Mouse (Mus musculus) stomach, embryonic 14.5 days (tissue): ENCODE data around the gene Mrgprh. TPM values are rescaled to one million over a fixed set of nuclear protein-coding genes. Genes with fewer than 3 reads are reported as not detected.

Experiments
- ATAC-seq: fragments of 200-750 bp; cut with Nextera tagmentation; 2 replicates; pipeline ENCODE4 v1.8.0; 2017; ENCODE audit warnings: low read depth, moderate TSS enrichment; ENCODE audit not compliant: insufficient number of reproducible peaks, insufficient read depth, low FRiP score
- H3K27ac ChIP-seq: fragments of 300-500 bp; sonication (generic); 2 replicates; pipeline ENCODE4 v1.5.1; 2014; ENCODE audit warnings: mild to moderate bottlenecking, low read length, moderate library complexity, mixed read lengths
- H3K27me3 ChIP-seq: fragments of 300-500 bp; sonication (generic); 2 replicates; pipeline ENCODE4 v1.6.1; 2014; ENCODE audit warnings: low read length, control low read depth, mixed read lengths; ENCODE audit not compliant: control insufficient read depth, insufficient read depth
- H3K36me3 ChIP-seq: fragments of 300-500 bp; sonication (generic); 2 replicates; pipeline ENCODE4 v1.6.1; 2014; ENCODE audit warnings: mild to moderate bottlenecking, control low read depth, low read length, moderate library complexity, mixed read lengths; ENCODE audit not compliant: control insufficient read depth, insufficient read depth
- H3K4me1 ChIP-seq: fragments of 300-500 bp; sonication (generic); 2 replicates; pipeline ENCODE4 v1.6.1; 2014; ENCODE audit warnings: low read length, control low read depth, mixed read lengths; ENCODE audit not compliant: control insufficient read depth, insufficient read depth
- H3K4me2 ChIP-seq: fragments of 300-500 bp; sonication (generic); replicated peaks from 2 replicates; pipeline ENCODE4 v1.6.1; 2014; ENCODE audit warnings: low read depth, low read length, control low read depth
- H3K4me3 ChIP-seq: fragments of 300-500 bp; sonication (generic); 2 replicates; pipeline ENCODE4 v1.5.1; 2014; ENCODE audit warnings: low read depth, low read length, control low read depth
- H3K9ac ChIP-seq: fragments of 300-500 bp; sonication (generic); replicated peaks from 2 replicates; pipeline ENCODE4 v1.6.1; 2014; ENCODE audit warnings: low read depth, mild to moderate bottlenecking, control low read depth, low read length, moderate library complexity, mixed read lengths
- H3K9me3 ChIP-seq: fragments of 300-500 bp; sonication (generic); 2 replicates; pipeline ENCODE4 v1.6.1; 2016; ENCODE audit warnings: low read depth, low read length, control low read depth; ENCODE audit not compliant: control insufficient read depth
- WGBS: fragments of 180-500 bp; shearing (Covaris S2); extraction: QIAGEN DNeasy Blood & Tissue Kit; methylation state at CpG from one replicate; pipeline ENCODE4 v1.1.7; 2014; 5-methylcytosine and 5-hydroxymethylcytosine counted together
- microRNA-seq: library from miRNA; unstranded; fragments of <30 nt; microRNA quantifications from one replicate; pipeline ENCODE4, GENCODE M21; 2016
- polyA plus RNA-seq: library from polyadenylated mRNA; unstranded; fragments of >200 nt; fragmentation: Nextera tagmentation; extraction: Ambion mirVana; gene quantifications from 2 replicates; pipeline ENCODE4 v1.2.1, GENCODE M21; 2014

Gene Mrgprh
- polyA plus RNA-seq, 1 experiment from 2014 or later = not detected

DNA sequence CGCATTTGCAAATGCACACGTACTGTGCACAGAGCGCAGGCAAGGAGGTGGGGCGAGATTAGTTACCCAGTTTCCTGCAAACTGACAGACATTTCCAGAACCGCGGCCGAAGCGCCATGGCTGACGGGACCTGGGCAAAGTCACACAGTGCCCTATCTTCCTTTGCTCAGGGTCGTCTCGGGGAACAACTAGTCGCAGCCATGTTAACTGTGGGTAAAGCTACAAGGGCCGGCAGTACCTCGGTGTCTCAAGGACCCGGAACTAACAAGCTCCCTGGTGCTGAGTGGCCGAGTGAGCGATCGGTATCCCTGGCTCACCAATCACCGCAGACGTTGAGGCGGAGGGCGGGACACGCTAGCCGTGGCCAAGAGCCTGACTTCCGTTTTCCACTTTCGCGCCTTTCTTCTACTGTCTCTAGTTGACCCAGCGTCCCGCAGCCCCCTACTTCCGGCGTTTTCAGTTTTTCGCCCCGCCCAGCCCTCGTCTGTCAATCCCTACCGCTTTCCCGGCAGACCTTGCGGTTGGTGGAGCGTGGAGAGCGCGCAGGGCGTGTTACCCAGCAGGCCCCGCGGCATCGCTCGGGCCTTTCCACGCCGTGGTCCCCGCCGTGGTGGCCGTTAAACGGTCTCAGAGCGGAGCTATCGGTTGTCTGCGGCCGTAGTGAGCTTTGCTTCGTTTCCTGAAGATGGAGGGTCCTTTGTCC is 40.2 kb downstream of the Mrgprh start, which contains the start of gene Mrpl18:
Gene Mrpl18 (minus strand): TSS at position 465 of the 703 bp plus-strand sequence.
- under 1% methylated on average over 56 of the region's 56 CpGs for whole genome bisulfite sequencing
- peak within 1 kb of the TSS; percentile 82 for H3K4me2 ChIP-seq
- H3K36me3 ChIP-seq = peaks cover 53% of the 10 kb centered on the region
- peaks cover 6% of the 10 kb centered on the region; the same call in 1 of the 2 replicates for H3K4me1 ChIP-seq
- no peaks in the 10 kb centered on the region for H3K27me3 ChIP-seq
- no peaks in the 10 kb centered on the region for H3K9me3 ChIP-seq
- H3K4me3 ChIP-seq = peak within 1 kb of the TSS; percentile 97
- peak within 1 kb of the TSS; percentile 92 for H3K27ac ChIP-seq
- ATAC-seq = peak; percentile 100
- peak within 1 kb of the TSS; percentile 99 for H3K9ac ChIP-seq

DNA sequence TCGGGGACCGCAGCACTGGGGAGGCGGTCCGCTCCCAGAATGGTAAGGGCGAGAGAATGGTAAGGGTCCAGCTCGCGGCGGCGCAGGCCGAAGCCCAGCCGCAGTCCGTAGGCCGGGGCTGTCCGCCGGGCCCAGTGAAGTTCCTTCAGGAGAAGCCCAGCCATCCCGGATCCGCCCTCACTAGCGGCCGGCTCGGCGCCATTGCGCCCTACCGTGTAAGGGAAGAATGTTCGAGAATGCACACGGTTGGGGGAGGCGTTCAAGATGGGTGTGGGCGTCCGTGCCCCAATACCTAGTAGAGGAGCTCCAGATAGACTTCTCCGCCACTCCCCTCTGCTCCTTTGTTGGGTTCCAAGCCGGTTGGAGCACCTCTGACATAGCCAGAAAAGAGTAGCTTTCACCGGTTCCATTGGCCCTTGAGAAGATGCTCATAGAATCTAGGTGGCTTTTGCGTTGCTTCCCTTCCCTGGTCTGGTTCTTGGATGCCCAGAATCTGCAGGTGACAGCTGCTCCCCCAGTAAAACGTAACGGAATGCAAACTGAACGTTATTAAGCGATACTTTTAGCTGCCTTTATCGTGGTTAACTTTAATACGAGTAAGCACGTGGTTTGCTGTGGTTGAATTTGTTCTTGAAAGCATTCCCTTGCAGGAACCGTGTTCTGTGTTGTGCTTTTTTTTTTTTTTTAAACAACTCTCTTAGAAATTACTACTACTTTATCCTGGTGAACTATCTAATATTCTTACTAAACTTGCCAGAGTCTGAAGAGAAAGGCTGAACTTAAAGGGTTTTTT is 41.0 kb downstream of the Mrgprh start:
- H3K9me3 ChIP-seq = no peaks in the 10 kb centered on the region
- peak; percentile 57; the same call in 1 of the 2 replicates for ATAC-seq
- H3K36me3 ChIP-seq = peaks cover 54% of the 10 kb centered on the region
- peak overlapping the region; percentile 97 for H3K4me3 ChIP-seq
- H3K9ac ChIP-seq = peak overlapping the region; percentile 99
- H3K27ac ChIP-seq = peak overlapping the region; percentile 92
- WGBS = 1% methylated on average over 40 of the region's 40 CpGs
- no peaks in the 10 kb centered on the region for H3K27me3 ChIP-seq
- peaks cover 6% of the 10 kb centered on the region; the same call in 1 of the 2 replicates for H3K4me1 ChIP-seq
- peak overlapping the region; percentile 69 for H3K4me2 ChIP-seq

DNA sequence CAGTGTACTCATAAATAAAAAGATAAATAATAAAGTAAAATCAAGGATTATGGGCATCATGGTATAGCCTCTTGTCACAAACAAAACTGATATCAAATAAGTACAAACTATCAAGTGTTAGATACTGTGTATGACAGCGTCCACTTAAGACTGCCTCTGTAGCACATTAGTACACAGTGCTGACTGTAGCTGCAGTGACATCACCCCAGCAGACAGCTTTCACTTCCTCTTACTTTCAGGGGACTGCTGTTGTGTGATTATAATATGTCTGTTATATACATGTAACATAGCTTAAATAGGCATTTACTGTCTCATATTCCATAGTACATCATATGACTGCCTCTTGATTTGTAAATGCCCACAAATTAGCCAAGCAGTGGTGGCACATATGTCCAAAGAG is 45.2 kb downstream of the Mrgprh start:
- 94% methylated on average over 1 of the region's 1 CpGs for WGBS
- Histone ChIP-seq H3K9ac (no peak overlapping the region), H3K4me1 (peaks cover 6% of the 10 kb centered on the region; the same call in 1 of the 2 replicates), H3K4me2 (no peak overlapping the region), H3K36me3 (peaks cover 71% of the 10 kb centered on the region), H3K9me3 (no peaks in the 10 kb centered on the region), H3K4me3 (no peak overlapping the region), H3K27me3 (no peaks in the 10 kb centered on the region), H3K27ac (no peak overlapping the region)
- no peak for ATAC-seq

DNA sequence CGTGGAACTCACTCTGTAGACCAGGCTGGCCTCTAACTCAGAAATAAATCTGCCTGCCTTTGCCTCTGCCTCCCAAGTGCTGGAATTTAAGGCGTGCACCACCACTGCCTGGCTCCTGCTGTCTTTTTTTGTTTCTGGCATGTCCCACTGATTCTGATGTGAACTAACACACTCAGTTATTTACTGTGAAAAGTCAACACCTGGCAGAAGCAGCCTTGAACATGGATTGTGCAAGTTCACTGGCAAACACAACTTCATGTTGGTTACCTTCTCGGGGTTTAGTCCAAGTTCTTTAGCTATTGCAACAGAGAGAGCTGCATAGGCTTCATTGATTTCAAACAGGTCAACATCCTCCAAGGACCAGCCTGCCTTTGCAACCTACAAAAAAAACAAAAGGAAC is 49.2 kb downstream of the Mrgprh start:
- no peaks in the 10 kb centered on the region for H3K9me3 ChIP-seq
- ATAC-seq = no peak
- H3K27me3 ChIP-seq = no peaks in the 10 kb centered on the region
- peaks cover 56% of the 10 kb centered on the region for H3K36me3 ChIP-seq
- 90% methylated on average over 3 of the region's 3 CpGs for WGBS
- H3K4me3 ChIP-seq = no peak overlapping the region
- H3K4me2 ChIP-seq = no peak overlapping the region
- H3K9ac ChIP-seq = no peak overlapping the region
- no peak overlapping the region for H3K27ac ChIP-seq
- no peaks in the 10 kb centered on the region for H3K4me1 ChIP-seq

DNA sequence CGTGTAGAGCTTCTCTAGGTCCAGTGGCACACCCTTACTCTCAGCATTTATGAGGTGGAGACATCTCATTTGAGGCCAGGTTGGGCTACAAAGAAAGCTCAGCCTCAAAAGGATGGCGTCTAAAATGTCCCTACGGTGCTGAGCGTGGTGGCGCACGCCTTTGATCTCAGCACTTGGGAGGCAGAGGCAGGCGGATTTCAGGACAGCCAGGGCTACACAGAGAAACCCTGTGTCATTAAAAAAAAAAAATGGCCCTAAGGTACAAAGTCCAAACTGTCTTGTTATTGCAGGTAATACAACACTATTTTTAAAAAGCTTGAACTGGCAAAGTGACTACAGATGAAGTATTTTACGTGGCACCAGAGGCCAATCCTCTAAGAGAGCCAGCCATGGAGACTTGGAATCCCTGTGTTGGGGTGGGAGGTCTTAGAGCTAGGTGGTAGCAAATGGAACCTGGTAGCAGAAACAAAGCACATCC is 49.9 kb downstream of the Mrgprh start:
- ATAC-seq = no peak
- H3K36me3 ChIP-seq = peaks cover 48% of the 10 kb centered on the region
- WGBS = 89% methylated on average over 8 of the region's 8 CpGs

More for the DNA sequence above, 49.9 kb downstream of the Mrgprh start:
- H3K27me3 ChIP-seq = no peaks in the 10 kb centered on the region
- H3K9ac ChIP-seq = no peak overlapping the region
- H3K27ac ChIP-seq = no peak overlapping the region
- H3K9me3 ChIP-seq = no peaks in the 10 kb centered on the region
- H3K4me1 ChIP-seq = no peaks in the 10 kb centered on the region
- no peak overlapping the region for H3K4me2 ChIP-seq
- H3K4me3 ChIP-seq = no peak overlapping the region

Small RNA genes lying within 50 kb of the gene (microRNA-seq; reads per million reads assigned to microRNA genes)
- not detected for gene Gm24085

Other genes starting within 250 kb of the Mrgprh start
- gene Slc22a1, start 200.2 kb upstream of the Mrgprh start, polyA plus RNA-seq = 0.90 TPM in 1 of 2 replicates, not detected in the other
- gene Igf2r, start 106.4 kb upstream of the Mrgprh start, polyA plus RNA-seq = 46.0 and 51.7 TPM in 2 replicates
- 1.7 and 2.0 TPM in 2 replicates for gene Mas1, start 7.9 kb upstream of the Mrgprh start, polyA plus RNA-seq
- gene Pnldc1, start 34.2 kb downstream of the Mrgprh start, polyA plus RNA-seq = 1.5 and 2.9 TPM in 2 replicates
- gene Tcp1, start 39.7 kb downstream of the Mrgprh start, polyA plus RNA-seq = 444 and 478 TPM in 2 replicates
- gene Mrpl18, start 40.3 kb downstream of the Mrgprh start, polyA plus RNA-seq = 140 and 152 TPM in 2 replicates
- gene Acat3, start 64.6 kb downstream of the Mrgprh start, polyA plus RNA-seq = 1.4 and 2.4 TPM in 2 replicates
- 90.8 and 97.7 TPM in 2 replicates for gene Acat2, start 84.7 kb downstream of the Mrgprh start, polyA plus RNA-seq
- 138 and 146 TPM in 2 replicates for gene Wtap, start 118.1 kb downstream of the Mrgprh start, polyA plus RNA-seq
- gene Sod2, start 130.8 kb downstream of the Mrgprh start, polyA plus RNA-seq = 110 and 125 TPM in 2 replicates
- gene Gpr31b, start 176.3 kb downstream of the Mrgprh start, polyA plus RNA-seq = 0.20 TPM in 1 of 2 replicates, not detected in the other
- 0.14 and 0.22 TPM in 2 replicates for gene Tcp10b, start 185.1 kb downstream of the Mrgprh start, polyA plus RNA-seq